Mouse (Mus musculus) gastrocnemius, postnatal 36 days (tissue): Measurements from ENCODE around the gene Rnpc3. TPM values are rescaled to one million over a fixed set of nuclear protein-coding genes. Genes with fewer than 3 reads are reported as not detected.
"Not testable (repeated sequence)": the region's sequence is repeated elsewhere in the genome, so short reads cannot be mapped to it uniquely, and the experiment has no call there.

Experiments
- DNase-seq, 2 experiments: peaks; one replicate each; pipeline ENCODE4 v3.0.0; 2022
- intact Hi-C: fragments of 180-260 bp; cut with DNase I; formaldehyde crosslinking; loops from one replicate; pipeline ENCODE4 v1.15.1; 2025
- long read RNA-seq, 2 experiments: library from polyadenylated mRNA; stranded (forward); transcript quantifications; one replicate each; pipeline ENCODE4 v2.0.0; 2021
- total RNA-seq, 2 experiments: library from RNA; stranded (reverse); gene quantifications; 2 replicates each; pipeline ENCODE4 v1.2.3; 2021

Rnpc3 gene
- 1 to 10 TPM; 6.0 to 7.0 TPM for total RNA-seq
- long read RNA-seq, experiment 1, partial matches to known transcripts = 1 of 3 reads
- long read RNA-seq, experiment 1, other reads (novel, unspliced or antisense) = 0 of 3 reads
- long read RNA-seq, experiment 2, partial matches to known transcripts = 0 of 6 reads
- long read RNA-seq, experiment 2, other reads (novel, unspliced or antisense) = 0 of 6 reads

- intact Hi-C loops = no loop called here
These were observed at the start of gene Rnpc3 for GRCm38 (mm10) chr3:113629606-113630359. Rnpc3 (minus strand) TSS chr3:113630149.

GRCm38 (mm10) chr3:113656940-113657339 lies 27.0 kb upstream of the Rnpc3 start:
- DNase-seq = no peak
- intact Hi-C loops = no loop called here

More at GRCm38 (mm10) chr3:113629606-113630359, at the start of gene Rnpc3:
- DNase-seq = peak; percentile 94 to 97

GRCm38 (mm10) chr3:113654335-113654734 lies 24.4 kb upstream of the Rnpc3 start:
- no peak for DNase-seq
- intact Hi-C loops = no loop called here

- intact Hi-C loops, DNase-seq: not testable (repeated sequence)
These were observed 21.4 kb upstream of the Rnpc3 start for GRCm38 (mm10) chr3:113651386-113651785.

- DNase-seq = no peak
- intact Hi-C loops = no loop called here
These were observed 9.6 kb upstream of the Rnpc3 start for GRCm38 (mm10) chr3:113639545-113639944.

- DNase-seq = no peak
- intact Hi-C loops = no loop called here
These were observed 4.3 kb upstream of the Rnpc3 start for GRCm38 (mm10) chr3:113634220-113634619.

GRCm38 (mm10) chr3:113631611-113632010 lies 1.7 kb upstream of the Rnpc3 start:
- intact Hi-C loops = no loop called here
- no peak for DNase-seq

- no peak for DNase-seq
- intact Hi-C loops = no loop called here
These were observed 615 bp upstream of the Rnpc3 start for GRCm38 (mm10) chr3:113630564-113630963.

- intact Hi-C loops = no loop called here
These were observed 23.4 kb downstream of the Rnpc3 start, which contains the start of gene Amy1 for GRCm38 (mm10) chr3:113606599-113606998. Amy1 (minus strand) TSS chr3:113606699.

GRCm38 (mm10) chr3:113590844-113591243 lies 39.1 kb downstream of the Rnpc3 start:
- no peak for DNase-seq
- intact Hi-C loops = no loop called here

More at GRCm38 (mm10) chr3:113606599-113606998, 23.4 kb downstream of the Rnpc3 start, which contains the start of gene Amy1:
- DNase-seq = no peak

GRCm38 (mm10) chr3:113574578-113574977 lies 55.4 kb downstream of the Rnpc3 start:
- DNase-seq = no peak
- intact Hi-C loops = no loop called here

GRCm38 (mm10) chr3:113574138-113574537 lies 55.8 kb downstream of the Rnpc3 start:
- DNase-seq = no peak
- intact Hi-C loops = no loop called here

- DNase-seq = no peak
- intact Hi-C loops = no loop called here
These were observed 57.8 kb downstream of the Rnpc3 start for GRCm38 (mm10) chr3:113572158-113572557.

Other genes starting within 250 kb of the Rnpc3 start
- gene Amy2a1, start 97.7 kb downstream of the Rnpc3 start, total RNA-seq = not detected
- gene Amy1, start 23.4 kb downstream of the Rnpc3 start, total RNA-seq = 1 to 10 TPM; 5.3 to 6.9 TPM